Mouse (Mus musculus) lung, postnatal 10 days (tissue): ENCODE measurements around the gene Tgfbr3l.
A peak's percentile ranks its signal among the peaks of the same experiment; 100 is the strongest.
"Not testable (repeated sequence)": the region's sequence is repeated elsewhere in the genome, so short reads cannot be mapped to it uniquely, and the experiment has no call there.

Source experiments
- DNase-seq: peaks from one replicate; pipeline ENCODE4 v3.0.0; 2021

Gene Tgfbr3l

GRCm38 (mm10) chr8:4238434-4239192, 9.4 kb upstream of the Tgfbr3l start, which contains the start of the genes Map2k7 and Gm49320:
Gene Map2k7 (plus strand): TSS chr8:4238740.
Gene Gm49320 (plus strand): TSS chr8:4238865.
- DNase-seq: peak; percentile 100

- no peak for DNase-seq
These were observed 8.7 kb upstream of the Tgfbr3l start for GRCm38 (mm10) chr8:4239193-4239890.

DNA sequence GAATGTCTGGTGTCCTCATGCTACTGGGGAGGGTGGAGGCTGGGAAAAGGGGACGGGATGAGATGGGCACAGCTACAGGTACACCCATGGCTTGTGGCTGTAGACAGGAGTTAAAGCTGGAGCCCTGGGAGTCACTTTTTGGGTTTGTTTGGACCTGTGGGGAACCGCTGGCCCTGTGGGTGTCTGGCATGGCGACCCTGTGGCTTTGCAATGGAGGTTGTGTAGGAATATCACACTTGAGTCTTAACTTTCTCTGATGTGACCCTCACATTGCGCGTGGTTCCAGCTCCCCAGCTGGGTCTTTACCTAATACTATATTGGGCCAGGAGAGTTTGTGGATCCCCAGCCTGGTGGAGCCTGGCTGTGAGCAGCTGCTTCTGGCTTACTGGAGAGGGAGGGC, 3.0 kb upstream of the Tgfbr3l start:
- no peak for DNase-seq

DNA sequence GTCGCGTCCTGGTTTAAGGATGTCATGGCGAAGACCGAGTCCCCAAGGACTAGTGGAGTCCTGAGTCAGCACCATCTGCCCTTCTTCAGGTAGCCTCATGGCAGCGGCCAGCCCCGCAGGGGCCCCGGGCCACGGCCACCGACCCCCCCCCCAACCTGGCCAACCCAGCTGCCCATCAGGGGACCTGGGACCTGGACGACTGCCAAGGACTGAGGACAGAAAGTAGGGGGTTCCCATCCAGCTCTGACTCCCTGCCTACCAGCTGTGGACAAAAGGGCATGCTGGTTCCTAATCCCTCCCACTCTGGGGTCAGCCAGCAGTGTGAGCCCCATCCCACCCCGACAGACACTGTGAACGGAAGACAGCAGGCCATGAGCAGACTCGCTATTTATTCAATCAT, 2.3 kb upstream of the Tgfbr3l start:
- no peak for DNase-seq

DNA sequence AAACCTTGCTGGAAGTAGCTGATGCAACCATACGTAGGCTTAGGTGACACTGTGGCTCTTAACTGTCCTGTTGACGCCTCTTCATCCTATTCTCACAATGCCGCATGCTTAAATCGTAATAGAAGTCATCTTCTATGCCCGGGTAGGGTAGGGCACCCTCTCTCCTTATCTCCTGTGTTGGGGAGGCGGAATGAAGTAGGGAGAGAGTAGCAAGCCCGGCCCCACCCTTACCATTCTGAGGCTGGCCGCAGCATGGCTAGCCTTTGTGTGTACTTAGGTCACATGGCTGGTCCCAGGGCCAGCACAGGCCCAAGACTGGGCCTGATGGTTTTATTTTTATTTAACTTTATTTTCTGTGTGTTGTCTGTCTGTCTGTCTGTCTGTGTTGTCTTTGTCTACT, 773 bp upstream of the Tgfbr3l start:
- no peak for DNase-seq

DNA sequence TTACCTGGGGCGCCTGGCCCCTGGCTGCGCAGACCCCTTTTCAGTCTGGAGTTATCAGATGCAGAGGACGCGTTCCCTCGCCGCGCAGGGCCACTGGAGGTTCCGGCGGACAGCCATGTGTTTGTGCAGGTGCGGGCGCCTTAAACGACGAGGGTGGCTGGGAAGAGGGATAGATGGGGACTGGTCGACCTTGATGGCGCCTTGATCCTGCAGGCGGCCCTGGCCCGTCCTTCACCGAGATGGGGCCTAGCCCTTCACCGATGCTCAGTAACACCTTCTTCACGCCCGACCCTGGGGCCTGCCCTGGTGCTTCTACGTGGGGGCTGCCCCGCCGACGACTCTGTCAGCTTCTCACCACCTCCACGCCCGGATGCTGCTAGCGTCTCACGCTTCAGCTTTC, 1.2 kb downstream of the Tgfbr3l start:
- DNase-seq: no peak

DNA sequence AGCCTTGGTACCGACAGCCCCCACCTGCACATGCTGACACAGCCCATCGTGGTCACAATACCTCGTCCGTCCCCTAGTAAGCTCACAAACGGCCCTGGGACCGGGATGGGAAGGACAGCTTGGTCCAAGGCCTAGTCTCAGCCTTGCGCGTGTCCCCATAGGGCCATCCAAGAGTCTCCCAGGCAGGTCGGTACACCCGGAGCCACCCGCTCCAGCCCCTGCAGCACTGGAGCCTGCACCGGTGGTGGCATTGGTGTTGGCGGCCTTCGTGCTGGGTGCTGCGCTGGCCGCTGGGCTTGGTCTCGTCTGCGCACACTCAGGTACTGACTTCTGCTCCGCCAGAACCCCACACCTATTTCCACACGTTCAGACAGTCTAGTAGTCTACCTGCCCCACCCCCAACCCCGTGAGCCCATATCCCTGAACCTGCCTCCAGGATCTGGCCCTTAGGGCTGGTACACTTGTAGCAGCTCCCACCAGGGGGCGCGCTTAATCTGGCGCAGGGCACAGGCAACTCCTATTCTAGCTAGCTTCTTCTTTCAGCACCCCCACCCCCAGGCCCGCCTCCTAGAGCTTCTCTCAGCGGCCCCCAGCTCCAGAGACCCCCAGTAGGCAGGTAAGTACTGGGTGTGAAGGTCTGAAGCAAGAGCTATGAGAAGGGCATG, 2.4 kb downstream of the Tgfbr3l start:
- DNase-seq: peak; percentile 90

DNA sequence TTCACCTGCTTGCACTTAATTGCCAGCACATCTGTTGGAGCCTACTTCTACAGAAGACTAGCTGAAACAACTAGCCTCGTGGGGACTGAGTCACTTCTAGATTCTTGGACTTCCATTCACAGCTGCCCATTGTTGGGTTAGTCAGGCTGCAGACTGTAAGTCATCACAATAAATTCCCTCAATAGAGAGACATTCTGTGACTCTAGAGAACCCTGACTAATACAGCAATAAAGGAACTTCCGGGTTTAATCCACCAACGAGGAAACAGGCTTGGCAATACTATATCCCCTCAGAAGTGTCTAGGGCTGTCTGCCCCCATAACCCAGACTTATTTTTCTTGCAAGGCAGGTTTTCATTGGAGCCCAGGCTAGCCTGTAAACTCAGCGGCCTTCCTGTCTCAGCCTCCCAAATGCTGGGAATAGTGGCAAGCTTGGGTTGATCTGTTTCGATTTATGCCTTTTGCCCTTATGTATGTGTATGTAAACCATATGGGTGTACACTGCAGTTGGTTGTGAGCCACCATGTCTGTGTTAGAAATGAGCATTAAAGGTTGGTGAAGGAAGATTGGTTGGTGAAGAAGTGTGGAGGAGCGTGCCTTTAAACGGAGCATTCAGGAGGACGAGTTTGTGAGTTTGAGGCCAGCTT, 4.2 kb downstream of the Tgfbr3l start:
- no peak for DNase-seq

- peak; percentile 99 for DNase-seq
These were observed 5.2 kb downstream of the Tgfbr3l start, which contains the start of gene Snapc2 for GRCm38 (mm10) chr8:4252934-4253841. Gene Snapc2 (plus strand): TSS chr8:4253080.

- DNase-seq: peak; percentile 74
These were observed 6.0 kb downstream of the Tgfbr3l start for GRCm38 (mm10) chr8:4254001-4254400.

GRCm38 (mm10) chr8:4255471-4255870, 7.5 kb downstream of the Tgfbr3l start:
- not testable (repeated sequence) for DNase-seq

DNA sequence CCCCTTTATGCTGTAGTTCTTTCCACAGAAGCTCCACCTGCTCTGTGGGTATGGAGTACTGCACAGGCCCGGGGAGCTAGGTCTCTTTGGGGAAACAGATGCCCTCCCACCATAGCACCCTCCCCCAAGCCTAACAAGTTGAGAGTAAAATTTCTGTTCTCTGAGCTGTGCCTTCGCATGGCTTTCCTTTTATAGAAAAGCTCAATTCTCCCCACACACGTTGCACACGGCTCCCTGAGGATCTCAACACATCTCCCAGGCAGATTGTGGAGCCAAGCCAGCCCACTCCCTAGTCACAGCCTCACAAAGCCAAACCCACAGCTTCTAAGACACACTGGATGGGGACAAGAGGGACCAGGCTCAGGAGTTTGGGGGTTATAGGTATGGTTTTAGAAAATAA, 8.9 kb downstream of the Tgfbr3l start:
- DNase-seq: no peak

DNA sequence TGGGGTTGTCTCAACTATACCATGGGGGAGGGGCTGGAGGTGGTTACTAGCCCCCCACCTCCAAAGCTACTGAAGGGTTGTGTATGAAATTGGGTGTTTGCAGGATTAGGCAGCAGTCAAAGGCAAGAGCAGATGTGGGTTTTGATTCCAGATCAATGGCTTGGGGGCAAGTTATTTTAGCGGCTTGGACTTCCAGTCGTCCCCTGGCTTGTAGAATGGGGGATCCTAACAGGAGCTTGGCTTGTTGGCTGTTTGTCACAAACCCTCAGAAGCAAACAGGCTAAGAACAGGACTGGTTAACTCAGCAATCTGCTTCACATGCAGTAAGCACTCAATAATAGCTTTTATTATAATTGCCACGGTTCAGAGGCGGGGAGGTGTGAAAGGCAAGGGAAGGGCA, 9.3 kb downstream of the Tgfbr3l start:
- no peak for DNase-seq

DNA sequence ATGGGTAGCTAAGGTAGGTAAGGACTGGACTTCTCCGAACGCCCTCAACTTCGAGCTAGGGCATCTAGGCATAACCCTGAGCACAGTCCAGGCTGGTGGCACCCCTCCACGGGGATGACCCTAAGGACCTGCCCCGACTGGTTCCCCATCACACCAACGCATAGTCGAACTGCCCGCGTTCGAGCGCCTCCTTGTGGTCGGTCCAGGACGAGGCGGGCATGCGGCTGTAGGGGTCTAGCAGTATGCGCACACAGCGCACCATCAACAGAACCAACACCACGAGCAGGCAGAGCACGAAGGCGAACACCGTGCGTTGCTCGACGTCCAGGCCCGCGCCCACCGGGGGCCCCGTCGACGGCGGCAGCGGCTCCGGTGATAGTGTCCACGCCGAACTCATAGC, 10.2 kb downstream of the Tgfbr3l start:
- peak; percentile 89 for DNase-seq

DNA sequence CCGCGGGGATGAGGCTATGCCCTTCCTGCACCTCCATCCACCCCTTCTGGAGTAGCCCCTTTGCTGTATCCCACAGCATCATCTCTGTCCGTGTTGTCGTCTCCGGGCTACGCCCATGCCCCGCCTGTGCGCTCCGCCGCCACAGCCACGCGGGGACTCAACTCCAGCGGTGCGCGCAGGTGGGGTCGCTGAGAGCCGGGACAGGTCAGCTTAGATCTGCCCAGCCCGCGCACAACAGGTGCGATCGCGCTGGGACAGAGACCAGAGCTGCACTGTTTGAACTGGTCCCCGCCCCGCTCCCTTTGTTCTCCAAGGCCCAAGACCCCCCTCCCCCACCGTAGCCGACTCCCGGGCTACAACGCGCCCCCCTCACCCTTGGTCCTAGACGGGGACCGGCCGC, 10.7 kb downstream of the Tgfbr3l start:
- DNase-seq: no peak

DNA sequence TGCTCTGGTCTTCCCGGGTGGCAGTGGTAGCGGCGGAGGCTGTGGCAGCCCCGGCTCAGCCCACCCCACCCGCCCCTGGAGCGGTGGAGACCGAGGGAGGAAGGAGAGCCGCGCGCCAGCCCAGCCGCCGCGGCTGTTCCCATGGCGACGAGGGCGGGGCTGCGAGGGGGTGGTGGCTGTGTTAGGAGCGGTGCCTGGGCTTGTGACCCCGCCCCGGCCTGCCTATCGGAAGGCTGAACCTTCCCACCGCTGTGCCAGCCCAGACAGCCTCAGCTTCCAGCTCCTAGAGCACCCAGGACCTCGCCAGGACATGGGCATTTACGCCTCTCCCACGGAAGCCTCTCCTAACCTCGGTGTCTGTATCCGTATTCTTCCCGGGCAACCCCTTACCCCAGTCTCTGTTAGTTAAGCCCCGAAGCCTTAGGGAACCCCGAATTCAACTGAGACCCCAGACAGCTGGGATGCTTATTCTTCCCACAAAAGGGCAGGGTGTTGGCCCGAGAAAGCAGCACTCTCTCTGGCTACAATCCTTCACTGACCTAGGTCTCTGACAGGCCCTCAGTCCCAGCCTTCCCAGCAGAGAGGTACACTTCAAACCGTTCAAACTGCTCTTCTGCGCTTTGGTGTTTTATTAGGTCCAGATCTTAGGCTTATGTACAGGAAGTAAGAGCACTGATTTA, 11.3 kb downstream of the Tgfbr3l start, which contains the start of gene Ctxn1:
Gene Ctxn1, minus strand, starts transcription at position 150 of the 680 bp plus-strand sequence.
- DNase-seq: peak; percentile 98

- no peak for DNase-seq
These were observed 11.8 kb downstream of the Tgfbr3l start for GRCm38 (mm10) chr8:4259805-4260170.

GRCm38 (mm10) chr8:4263105-4263791, 15.2 kb downstream of the Tgfbr3l start:
- DNase-seq: no peak

DNA sequence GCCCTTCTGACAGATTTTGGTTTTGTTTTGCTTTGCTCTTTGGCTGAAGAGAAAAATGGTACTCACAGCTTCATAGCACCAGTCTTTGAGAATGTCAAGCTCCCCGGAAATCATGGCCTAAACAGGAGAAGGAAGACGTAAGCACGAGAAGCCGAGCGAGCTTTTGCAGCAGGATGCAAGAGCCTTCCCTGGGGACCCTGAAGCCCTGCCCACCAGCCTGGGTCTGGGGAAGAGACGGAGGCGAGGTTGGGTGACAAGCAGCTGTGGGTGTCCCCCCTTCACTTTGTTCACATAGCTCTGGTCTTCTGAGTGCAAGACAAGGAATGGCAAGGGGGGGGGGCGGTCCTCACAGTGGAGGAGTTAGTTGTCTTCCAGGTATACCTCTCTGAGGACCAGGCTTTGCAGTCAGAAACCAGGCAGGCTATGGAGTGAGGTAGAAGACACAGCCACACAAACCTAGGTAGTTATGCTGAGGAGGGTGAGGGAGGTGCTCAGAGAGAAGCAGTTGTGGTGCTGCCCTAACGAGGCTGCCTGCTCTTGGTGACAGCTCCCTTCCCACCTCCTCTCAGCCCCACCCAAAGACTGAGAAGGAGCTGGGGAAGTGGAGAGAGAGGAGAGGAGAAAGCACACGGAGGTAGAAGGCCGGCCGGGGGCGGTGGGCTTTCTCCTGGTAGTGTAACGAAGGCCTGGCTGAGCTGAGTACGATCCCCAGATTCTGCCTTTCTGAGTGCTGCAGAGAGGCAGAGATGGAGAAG, 17.3 kb downstream of the Tgfbr3l start:
- peak; percentile 60 for DNase-seq

- DNase-seq: no peak
These were observed 19.6 kb downstream of the Tgfbr3l start for GRCm38 (mm10) chr8:4267627-4268026.
